Mouse (Mus musculus): Measurements from ENCODE around the gene Pex14.

DNA sequence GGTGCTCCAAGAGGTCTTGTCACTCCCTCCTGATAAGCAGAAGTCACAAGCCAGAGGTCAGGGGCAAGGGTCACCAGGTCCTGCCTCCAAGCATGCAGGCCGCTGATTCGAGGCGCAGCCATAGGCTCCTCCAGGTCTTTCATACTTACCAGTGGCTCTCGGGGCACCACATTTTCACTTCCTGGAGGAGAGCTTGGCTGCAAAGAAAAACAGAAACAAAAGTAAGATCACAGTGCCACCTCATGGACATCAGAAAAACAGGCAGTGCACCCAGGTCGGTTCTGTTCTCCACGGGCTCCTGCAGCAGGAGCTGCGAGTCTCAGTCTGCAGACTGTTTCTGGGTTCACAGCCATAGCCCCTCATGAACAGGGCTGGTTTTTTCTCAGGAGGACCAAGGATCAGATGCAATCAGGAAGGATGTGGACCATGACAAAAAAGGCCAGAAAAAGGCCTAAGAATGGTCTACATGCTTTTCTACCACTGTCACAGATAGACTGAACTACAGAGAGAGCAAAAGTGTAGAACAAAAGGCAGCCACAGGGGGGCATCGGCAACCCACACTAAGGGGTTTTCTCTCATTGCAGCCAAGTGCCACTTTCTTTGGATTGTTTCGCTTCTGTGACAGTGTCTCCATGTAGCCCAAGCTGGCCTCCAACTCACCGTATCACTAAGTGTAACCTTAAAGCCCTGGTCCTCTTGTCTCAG lies 23.7 kb downstream of the Pex14 start:
- 0 out of 2 replicates have a peak, but pooled peaks have one; percentile 23 for TF ChIP-seq CTCF (IDR thresholded peaks at IDR 0.05; ENCODE audit: borderline replicate concordance, insufficient read depth, low read length)
- no peak for TF ChIP-seq POLR2A (IDR thresholded peaks at IDR 0.05; ENCODE audit: low read depth, low read length)
